Mouse (Mus musculus): ENCODE results near the gene Gsx1.

GRCm38 (mm10) chr5:147191801-147192575 lies 3.5 kb downstream of the Gsx1 start:
- TF ChIP-seq CTCF (IDR thresholded peaks at IDR 0.05; ENCODE audit: control insufficient read depth, insufficient read depth, insufficient replicate concordance, low read depth, low read length) = no peak
- TF ChIP-seq POLR2A (IDR thresholded peaks at IDR 0.05; ENCODE audit: control insufficient read depth, low read depth, low read length) = no peak

All from testis, adult 2 months (tissue).